Mouse (Mus musculus): Measurements from ENCODE around the gene Coro1a. TPM values are rescaled to one million over a fixed set of nuclear protein-coding genes. Genes with fewer than 3 reads are reported as not detected.

Gene Coro1a
- polyA plus RNA-seq, 1 experiment from 2014 or later = 1,525 TPM

DNA sequence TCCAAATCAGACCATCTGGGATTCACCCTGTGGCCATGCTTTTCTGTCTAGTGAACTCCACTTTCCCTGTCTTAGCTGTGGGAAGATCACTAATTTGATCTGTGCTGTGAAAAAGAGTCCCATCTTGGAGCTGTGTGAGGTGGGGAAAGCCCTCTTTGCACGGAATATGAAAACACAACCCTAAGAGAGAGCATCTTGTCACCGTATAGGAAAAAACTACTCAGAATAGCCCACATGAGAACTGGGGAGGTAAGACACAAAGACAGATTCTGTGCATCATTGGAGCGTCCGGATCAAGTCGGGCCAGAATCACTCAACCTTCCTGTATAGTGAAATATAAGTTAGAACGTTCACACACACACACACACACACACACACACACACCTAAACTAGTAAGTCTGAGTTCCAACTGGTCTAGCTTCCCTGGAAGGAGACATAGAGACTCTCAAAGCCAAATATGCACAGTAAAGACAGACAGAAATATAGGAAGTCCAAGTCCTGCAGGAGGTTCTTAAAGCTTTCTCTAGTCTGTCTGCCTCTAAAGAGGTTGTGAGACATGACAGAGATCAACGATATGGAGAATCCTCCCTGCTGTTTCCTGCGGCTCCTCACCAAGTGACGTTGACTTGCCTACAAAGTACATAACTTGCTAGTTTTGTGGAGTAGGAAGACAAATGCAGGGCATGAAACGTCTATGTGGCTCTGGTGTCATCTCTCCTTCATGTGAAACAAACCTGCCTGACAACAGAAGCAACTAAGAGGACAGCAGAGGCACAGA lies 777 bp upstream of the Coro1a start:
- peak; percentile 7 for DNase-seq (ENCODE audit: low spot score)

DNA sequence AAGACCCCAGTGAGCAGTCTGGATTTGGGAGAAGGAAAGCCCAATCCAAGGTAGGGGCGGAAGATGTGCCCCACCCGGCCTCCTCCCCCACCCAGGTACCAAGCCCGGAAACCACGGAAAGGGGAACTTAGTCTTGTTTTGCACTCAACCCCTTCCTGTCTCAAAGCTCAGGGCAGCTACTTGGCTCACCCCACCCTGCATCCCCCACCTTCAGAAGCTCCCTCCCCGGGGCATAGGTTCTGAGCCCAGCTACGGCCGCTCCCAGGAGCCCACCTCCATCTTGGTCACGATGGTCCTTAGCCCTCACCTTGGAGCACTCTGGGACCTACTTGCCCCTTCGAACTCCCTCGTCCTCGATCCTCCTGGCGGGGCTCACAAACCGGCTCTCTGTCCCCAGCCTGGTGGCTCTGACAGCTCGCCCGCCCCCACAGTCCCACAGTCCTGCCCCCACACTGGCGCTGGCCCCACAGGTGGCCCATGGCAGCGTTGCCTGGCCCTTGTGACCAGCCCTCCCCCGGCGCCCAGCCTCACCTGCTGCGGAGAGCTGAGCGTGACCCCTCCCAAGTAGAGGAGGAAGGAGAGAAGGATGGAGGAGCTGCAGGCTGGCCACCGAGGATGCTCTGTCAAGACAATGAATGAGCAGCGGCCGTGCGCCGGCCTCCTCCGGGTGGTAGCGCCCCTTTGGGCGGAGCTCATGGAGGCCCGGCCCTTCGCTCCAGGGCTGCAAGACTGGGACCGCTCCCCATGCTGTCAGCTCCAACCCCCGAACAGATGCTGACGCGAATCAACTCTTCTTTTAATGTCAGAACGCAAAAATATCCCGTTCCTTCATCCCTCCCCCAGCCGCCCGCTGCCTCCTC lies 3.2 kb downstream of the Coro1a start:
- DNase-seq (ENCODE audit: low spot score) = peak; percentile 87

DNA sequence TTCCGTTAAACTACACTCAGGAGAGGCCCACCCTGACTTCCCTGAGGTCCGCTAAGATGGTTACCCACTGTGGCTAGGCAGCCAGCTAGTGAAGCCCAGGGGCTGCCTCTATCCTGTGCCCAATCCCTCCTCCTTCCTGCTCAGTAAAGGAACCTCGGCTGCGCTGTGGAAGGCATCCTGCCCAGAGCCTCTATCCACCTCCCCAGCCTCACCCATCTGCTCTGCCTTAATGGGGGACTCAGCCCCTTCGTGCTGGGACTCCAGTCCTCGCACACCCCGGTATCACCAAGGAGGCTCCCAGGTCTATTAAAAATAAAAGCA lies 3.9 kb downstream of the Coro1a start:
- DNase-seq (ENCODE audit: low spot score) = no peak

DNA sequence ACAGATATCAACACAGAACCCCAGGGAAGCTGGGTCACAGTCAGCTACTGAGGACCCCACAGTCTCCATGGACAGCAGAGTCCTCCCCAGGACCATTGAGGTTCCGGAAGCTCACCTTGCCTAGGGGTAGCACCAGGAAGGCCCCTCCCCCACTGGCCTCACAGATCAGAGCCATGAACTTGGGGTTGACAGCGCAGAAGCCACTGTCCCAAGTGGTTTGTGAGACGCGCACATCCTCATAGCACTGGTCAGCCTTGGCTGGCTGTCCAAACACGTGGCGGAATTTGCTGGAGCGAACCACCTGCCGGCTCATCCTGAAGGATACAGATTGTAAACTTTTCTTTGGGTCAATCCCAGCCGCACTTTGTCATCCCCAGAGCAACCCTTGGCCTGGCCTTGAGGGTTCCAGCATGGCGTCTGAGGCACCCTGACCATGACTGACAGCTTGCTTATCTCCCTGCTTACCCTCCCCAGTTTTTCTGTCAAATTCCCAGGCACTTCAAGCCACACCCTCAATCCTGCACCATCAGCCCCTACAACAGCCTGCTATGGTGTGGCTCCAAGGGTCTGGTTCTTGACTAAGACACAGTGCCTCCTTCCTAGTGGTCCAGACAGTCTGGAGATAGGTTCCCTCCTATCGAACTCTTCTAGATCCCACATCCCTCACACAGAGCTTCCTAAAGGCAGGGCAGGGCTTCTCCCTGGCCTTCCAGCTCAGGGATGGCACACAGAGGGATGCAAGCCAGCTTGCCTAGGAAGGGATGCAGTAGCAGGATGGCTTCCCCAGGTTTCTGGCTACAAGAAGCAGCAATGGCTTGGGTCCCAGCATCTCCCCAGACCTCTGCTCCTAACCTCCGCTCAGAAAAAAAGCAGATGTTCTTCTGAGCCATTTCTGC lies 4.5 kb downstream of the Coro1a start:
- peak; percentile 65 for DNase-seq (ENCODE audit: low spot score)

DNA sequence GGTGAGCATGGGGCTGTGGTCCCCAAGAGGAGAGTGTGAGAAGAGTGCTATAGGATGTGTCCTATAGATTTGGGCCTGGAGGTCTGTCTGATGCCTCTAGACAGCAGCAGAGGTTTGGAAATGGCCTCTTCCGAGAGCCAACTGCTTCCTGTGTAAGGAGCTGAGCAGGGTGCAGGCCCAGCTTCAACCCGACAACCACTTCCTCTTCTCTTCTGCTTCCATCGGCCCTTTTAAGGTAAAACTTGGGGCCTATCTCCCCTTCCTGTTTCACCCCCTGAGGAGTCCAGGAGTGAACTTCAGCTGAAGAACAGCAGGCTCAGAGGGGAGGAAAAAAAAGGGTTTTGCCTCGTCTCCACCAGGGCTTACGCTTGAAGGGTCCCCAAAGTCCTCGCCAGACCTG lies 5.2 kb downstream of the Coro1a start:
- peak; percentile 89 for DNase-seq (ENCODE audit: low spot score)

DNA sequence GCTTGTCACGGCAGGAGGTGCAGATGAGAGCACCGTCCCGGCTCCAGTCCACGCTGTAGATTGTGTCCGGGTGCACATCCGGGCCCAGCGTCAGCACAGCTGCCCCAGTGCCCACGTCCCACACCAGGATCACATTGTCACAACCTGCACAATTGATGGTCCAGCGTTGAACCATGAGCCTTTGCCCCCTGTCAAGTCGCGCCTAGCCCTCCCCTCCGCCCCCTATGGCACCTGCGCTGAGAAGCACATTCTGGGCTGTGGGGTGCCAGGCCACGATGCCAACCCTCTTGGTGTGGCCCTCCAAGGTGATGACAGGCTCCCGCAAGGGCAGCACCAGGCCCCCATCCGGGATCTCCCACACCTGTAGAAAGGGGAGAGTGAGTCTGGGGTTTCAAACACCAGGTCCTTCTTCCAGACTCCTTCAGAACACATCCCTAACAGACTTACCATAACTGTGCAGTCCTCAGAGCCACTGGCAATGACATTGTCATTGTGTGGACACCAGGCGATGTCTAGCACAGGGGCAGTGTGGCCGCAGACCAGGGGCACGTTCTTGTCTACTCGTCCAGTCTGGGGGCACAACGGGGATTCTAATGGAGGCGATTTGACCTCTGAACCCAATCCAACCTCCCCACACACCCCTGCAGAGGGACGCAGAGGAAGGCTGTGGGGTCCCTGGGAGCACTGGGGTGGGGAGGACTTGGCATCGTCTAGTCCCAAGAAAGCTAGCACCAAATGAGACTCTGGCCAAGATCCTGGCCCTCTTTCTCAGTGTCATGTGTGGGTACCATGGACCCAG lies 5.8 kb downstream of the Coro1a start:
- no peak for DNase-seq (ENCODE audit: low spot score)

DNA sequence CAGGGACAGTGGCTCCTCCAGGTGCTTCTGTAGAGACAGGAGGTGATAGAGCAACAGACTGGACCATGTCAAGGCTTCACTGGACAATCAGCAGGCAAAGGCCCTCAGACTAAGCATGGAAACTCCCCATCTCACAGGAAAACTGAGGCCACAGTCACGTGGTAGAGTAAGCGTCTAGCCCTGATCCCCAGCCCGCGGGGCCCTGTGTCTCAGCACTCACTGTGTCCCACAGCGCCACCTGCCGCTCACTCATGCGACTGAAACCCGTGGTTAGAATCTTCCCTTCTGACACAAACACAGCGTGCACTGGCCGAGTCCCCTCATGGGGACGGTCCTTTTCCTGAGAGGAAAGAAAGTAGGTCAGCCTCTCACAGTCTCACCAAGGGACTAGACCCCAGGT lies 6.5 kb downstream of the Coro1a start:
- DNase-seq (ENCODE audit: low spot score) = peak; percentile 93

DNA sequence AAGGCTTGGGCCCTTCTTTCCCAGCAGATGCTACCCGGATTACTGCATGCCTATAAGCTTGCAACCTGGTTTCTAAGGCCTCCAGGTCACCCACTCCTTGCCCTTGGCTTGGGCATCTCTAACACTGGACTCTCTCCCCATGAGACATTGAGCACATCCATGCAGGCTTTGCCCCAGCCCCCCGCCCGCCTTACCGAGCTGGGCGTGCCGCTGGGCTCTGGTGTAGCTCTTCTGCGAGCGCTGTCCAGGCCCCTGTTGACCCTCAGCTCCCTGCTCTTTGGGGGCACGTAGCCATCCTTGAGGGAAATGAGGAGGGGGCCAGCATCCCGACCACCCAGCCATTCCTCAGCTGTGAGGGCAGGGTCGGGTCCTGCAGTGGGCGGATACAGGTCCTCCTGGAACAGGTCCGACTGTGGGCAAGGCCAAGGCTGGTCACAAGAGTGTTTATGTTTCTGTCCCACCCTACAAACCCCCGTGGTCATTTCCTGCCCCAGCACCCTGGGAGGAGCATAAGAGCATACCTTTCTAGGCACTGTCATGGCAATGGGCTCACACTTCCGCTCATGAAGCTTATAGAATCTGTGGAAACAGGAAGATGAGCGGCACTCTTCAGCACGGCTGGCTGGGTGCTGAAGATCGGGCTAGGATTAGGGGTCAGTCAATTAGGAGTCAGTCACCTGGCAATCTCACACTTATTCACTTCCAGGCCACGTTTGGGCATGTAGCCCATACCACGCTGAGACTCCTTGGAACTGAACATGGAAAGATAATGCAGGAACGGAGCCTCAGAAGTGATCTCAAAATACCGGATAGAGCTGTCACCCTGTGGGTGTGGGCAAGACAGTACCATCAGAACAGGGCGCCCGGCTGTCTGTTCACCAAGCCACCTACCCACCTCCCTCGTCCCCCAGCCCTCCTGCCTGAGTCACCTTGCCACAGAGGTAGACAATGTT lies 7.2 kb downstream of the Coro1a start:
- no peak for DNase-seq (ENCODE audit: low spot score)

DNA sequence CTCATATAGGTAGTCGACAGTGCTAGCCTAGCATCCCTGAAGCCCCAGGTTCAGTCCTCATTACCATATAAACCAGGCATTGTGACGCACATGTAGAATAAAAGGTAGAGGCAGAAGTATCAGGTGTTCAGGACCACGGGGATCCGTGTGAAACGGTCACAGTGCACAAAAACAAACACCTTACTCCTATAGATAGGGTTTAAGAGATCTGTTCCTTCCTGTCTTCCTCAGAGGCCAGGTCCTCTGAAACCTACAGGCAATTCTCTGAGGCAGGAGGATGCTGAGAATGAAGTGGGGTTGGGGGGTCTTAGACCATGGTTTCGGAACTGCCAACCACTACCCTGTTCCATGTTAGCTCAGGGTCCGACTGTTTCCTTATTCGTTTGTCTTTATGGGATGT lies 9.7 kb downstream of the Coro1a start:
- no peak for DNase-seq (ENCODE audit: low spot score)

DNA sequence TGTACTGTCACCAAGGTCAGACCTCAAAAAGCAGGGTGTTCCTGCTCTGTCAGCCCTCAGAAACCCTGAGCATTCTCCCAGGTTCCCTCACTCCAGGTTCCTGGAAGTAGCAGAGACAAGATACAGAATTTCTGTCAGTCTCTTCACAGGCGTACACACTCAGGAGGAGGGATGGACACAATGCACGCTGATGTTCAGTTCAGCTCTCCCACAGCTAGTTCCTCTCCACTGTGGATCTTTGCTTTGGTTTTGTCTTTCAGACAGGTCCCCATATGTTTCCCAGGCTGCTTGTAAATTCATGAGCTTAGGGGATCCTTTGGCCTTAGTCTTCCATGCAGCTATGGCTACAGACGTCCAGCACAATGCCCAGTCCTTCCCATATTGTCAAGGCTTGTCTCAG lies 10.7 kb downstream of the Coro1a start:
- DNase-seq (ENCODE audit: low spot score) = no peak

DNA sequence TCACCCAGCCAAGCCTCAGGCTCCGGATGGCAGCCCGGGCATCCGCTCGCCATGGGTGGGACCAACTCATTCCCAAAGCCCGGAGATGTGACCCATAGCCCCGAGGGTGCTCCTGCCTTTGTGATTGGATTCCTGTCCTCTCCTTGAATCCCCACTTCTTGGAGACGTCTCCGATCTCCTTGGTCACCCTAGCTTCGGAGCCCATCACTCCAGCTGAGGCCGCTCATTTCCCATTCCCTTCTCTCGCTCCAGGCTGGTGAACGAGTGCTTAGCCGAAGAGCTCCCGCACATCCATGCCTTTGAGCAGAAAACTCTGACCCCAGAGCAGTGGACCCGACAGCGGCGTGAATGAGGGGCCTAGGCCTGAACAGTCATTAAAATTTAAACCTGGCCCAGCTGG lies 11.3 kb downstream of the Coro1a start:
- no peak for DNase-seq (ENCODE audit: low spot score)

DNA sequence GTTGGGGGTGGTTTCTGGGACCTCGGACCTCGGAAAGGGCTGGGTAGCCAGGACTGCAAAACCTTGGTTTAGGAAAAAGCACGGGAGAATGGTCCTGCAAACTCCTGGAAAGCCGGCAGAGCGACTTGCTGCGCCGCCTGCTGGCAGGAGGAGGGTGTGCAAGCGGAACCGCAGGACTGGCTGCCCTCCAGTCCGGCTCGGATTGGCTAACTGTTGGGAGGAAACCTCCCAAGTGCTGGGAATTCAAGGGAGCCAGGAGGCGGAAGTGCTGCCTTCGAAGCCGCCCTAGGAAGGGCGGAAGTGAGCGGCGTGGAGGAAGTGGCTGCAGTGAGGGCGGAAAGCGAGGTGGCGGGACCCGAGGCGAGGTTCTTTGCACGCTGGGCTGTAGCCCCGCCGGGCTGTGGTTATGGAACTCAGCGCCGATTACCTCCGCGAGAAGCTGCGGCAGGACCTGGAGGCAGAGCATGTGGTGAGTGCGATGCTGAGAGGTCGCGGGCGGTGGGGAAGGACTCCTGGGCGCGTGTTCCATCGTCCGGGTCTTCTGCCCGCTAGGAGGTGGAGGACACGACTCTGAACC lies 11.9 kb downstream of the Coro1a start, which contains the start of gene Slx1b:
Slx1b (minus strand) TSS at position 154 of the 577 bp plus-strand sequence.
- DNase-seq (ENCODE audit: low spot score) = peak; percentile 97

DNA sequence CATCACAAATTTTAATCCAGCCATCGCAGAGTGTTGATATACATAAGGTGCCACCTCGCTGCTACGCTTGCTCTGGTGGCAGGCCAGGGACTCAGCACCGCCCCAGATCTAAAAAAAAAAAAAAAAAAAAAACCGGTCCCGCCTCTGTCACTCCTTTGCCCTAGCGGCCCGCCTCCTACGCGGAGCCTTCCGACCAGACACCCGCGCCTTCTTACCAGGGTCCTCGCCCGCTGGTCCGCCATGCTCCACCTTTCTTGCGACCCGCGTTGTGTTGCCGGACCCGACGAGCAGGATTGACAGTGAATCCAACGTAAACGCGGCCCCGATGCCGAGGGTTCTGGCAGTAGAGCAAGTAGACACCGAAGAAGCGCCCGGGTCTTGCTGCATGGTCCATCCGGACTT lies 12.4 kb downstream of the Coro1a start, which contains the start of gene Bola2:
Bola2 (plus strand) TSS at position 192 of the 402 bp plus-strand sequence.
- peak; percentile 83 for DNase-seq (ENCODE audit: low spot score)

DNA sequence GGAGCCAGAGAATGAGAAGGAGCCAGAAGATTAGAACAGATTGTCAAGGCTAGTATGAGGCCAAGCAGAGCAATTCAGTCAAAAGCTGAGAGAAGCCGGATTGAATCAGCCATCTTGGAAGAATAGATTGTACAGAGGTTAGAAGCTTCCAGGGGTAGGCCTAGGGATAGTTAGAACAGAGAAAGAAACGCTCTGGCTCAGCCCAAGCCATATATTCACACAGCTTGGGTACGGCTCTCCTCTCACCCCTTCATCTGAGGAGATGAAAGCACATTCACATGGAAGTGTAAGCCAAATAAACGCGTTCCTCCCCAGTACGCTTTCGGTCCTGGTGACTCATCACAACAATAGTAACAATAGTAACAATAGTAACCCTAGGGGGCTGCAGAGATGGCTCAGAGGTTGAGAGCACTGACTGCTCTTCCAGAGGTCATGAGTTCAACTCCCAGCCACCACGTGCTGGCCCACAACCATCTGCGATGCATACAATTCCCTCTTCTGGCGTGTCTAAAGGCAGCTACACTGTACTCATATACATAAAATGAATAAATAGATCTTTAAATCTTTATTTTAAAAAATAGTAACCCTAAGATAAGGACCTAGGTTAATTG lies 13.0 kb downstream of the Coro1a start:
- DNase-seq (ENCODE audit: low spot score) = no peak

DNA sequence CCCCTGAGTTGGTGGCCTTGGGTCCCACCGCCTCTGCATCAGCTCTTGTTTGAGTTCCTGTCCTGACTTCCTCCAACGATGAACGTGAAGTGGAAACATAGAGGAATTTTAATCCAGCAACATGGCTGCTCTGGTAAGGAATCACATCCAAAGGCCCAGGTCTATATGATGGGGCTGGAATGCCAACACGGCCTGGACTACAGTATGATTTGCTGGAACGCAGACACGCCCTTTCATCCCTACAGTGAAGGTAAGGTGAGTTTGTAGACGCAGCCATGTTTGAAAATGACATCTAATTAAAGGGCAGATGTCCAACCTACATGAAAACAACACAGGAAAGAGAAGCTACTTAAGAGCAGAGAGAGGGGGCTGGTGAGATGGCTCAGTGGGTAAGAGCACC lies 13.8 kb downstream of the Coro1a start:
- no peak for DNase-seq (ENCODE audit: low spot score)

DNA sequence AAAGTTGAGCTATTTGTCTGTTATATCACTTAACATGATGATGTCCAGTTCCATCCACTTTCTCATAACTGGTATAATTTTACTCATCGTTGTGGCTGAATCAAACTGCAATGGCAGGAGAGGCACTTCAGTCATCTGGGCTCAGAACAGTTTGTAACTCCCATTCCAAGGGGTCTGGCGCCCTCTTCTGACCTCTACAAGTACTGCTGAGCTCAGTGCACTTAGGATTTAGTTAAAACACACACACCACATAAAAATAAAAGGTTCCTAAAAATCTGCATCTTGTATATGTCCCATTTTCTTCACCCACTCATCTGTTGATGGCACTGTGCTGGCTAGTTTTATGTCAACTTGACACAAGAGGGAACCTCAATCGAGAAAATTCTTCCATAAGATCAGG lies 14.3 kb downstream of the Coro1a start:
- peak; percentile 90 for DNase-seq (ENCODE audit: low spot score)

DNA sequence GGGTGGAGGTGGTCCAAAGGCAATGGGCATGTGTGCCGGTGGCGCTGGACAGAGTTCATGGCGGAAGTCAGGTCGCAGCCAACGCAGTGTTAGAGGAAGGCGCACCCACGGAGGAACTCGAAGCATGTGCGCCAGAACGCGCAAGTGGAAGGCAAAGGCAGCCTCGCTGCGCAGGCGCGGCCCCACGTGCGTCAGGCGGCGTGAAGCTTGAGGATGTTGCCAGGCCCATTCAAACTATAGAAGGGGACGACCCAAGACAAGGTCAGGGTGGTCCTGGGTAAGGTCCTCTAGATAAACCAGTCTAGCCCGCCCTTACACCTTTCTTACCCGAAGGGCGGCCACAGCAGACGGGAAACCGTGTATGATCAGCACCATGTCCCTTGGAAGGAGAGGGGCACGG lies 15.2 kb downstream of the Coro1a start:
- no peak for DNase-seq (ENCODE audit: low spot score)

DNA sequence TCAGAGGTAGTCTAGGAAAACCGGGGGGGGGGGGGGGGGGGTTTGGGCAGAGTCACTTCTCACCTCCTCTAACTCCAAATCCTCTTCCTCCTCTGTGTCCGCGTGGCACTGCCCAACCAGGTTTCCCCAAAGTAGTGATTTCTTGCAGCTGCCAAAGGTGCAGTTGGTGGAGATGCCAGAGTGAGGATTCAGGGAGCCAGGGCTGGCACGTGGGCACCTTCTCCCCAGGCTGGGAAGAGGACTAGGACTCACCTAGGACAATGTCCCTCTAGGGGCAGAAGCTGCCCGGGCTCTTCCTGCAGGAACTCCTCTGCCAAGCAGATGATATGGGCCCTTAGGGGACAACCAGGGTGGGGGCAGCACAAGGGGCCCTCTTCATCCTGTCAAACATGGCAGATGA lies 15.9 kb downstream of the Coro1a start:
- no peak for DNase-seq (ENCODE audit: low spot score)

DNA sequence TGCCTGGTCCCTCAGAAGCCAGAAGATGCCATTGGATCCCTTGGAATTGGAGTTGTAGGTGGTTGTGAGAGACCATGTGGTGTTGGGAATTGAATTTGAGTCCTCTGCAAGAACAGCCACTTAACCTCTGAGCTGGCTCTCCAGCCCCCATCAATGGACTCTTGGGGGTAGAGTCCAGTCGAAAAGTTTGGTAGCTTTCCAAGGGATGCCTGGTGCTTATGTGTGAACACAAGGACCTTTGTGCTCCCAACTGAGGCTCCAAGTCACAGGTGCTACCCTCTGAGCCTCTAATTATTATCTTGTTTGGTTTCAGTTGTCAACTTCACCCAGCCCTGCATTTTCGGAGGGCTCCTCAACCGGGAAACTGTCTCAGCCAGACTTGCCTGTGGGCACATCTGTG lies 16.9 kb downstream of the Coro1a start:
- no peak for DNase-seq (ENCODE audit: low spot score)
